Mouse (Mus musculus) liver, embryonic 14.5 days (tissue): ENCODE results near the gene Lrsam1.

Source experiments
- CTCF ChIP-seq: IDR thresholded peaks from 2 replicates; pipeline ENCODE4 v1.5.1; 2016; ENCODE audit warnings: antibody characterized with exemption, low read depth, control low read depth
- EP300 ChIP-seq: IDR thresholded peaks from 2 replicates; pipeline ENCODE4 v1.6.1; 2016; ENCODE audit warnings: antibody characterized with exemption, low read depth

DNA sequence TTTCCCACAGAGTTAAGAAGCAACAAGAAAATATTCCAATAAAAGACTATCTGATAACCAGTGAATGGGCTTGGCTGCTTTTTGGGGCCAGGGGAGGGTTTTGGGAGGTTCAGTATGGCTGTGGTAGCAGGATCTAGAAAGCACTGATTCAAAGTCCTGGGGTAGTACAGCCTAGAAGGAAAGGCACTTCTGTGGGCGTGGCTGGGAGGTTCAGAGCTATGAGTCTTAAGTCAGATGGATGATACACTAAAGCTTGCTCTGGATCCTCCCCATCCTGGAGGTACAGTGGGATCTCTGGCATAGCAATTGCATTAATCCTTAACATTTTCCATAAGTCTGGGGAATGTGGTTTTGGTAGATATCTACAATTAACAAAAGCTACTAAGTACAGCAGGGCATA, 2.6 kb upstream of the Lrsam1 start:
- TF ChIP-seq CTCF: no peak
- no peak for TF ChIP-seq EP300
